25 mouse cellular contexts compared by ENCODE assay signal in the genomic region with DNA sequence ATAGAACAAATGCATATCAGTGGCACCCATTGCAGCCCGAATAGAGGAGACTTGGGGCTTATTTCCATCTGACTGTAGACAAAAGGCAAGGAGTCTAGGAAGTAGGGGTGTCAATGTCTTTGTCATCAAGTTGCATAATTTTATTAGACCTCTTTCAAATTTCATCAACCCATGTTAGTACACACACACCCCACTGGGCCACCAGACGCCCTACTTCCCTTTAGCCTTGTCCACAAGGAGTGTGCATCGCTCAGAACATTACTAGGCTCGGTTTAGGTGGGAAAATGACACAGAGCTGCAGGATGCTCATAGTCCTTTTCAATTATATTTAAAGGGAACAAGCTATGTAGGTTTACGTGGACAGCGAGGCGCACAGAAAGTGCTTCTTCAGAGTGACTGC. TPM values are rescaled to one million over a fixed set of nuclear protein-coding genes. Genes with fewer than 3 reads are reported as not detected.
DNase-seq lines count a peak whose midpoint lies in the region; ATAC-seq lines count a peak whose summit lies in the region.
"Had no signal": no experiment of that assay in that cellular context is flagged by ENCODE, and none has a peak within 500 bp of the region (broad histone marks: within the 10 kb centered on the region; RNA-seq: fewer than 3 reads in every experiment).

No protein-coding gene starts in this region.

- H3K27me3 ChIP-seq in heart, embryonic 10.5 days (ENCODE audit: insufficient read depth, poor library complexity, severe bottlenecking): peaks cover 98% of the 10 kb centered on the region
- peaks cover 97% of the 10 kb centered on the region for H3K27me3 ChIP-seq in midbrain, embryonic 13.5 days
- H3K27me3 ChIP-seq in midbrain, embryonic 16.5 days (ENCODE audit: control insufficient read depth, insufficient read depth, low read depth, low read length): peaks cover 72% of the 10 kb centered on the region
- H3K27me3 ChIP-seq in embryonic facial prominence, embryonic 10.5 days (replicated peaks; ENCODE audit: low read depth, poor library complexity, severe bottlenecking): peaks cover 100% of the 10 kb centered on the region
- H3K27me3 ChIP-seq in intestine, embryonic 15.5 days (replicated peaks): peaks cover 89% of the 10 kb centered on the region

- H3K27ac ChIP-seq in heart, embryonic 10.5 days: no peak overlapping the region
- no peak overlapping the region for H3K27ac ChIP-seq in midbrain, embryonic 13.5 days
- no peak overlapping the region for H3K27ac ChIP-seq in midbrain, embryonic 16.5 days (ENCODE audit: low read length)
- no peak overlapping the region for H3K27ac ChIP-seq in embryonic facial prominence, embryonic 10.5 days (replicated peaks)
- H3K27ac ChIP-seq in intestine, embryonic 15.5 days: no peak overlapping the region
- H3K27ac ChIP-seq: embryonic facial prominence, embryonic 13.5 days; forebrain, embryonic 15.5 days; heart, embryonic 15.5 days; hindbrain, embryonic 10.5 days; hindbrain, embryonic 14.5 days had no signal

- H3K4me1 ChIP-seq in heart, embryonic 10.5 days: no peaks in the 10 kb centered on the region
- H3K4me1 ChIP-seq in midbrain, embryonic 13.5 days (replicated peaks): 0 out of 2 replicates have a peak, but pooled peaks cover 3% of the 10 kb centered on the region
- H3K4me1 ChIP-seq in midbrain, embryonic 16.5 days (ENCODE audit: control insufficient read depth, insufficient read depth, low read length): no peaks in the 10 kb centered on the region
- no peaks in the 10 kb centered on the region for H3K4me1 ChIP-seq in embryonic facial prominence, embryonic 10.5 days
- H3K4me1 ChIP-seq in intestine, embryonic 15.5 days (replicated peaks): no peaks in the 10 kb centered on the region
- H3K4me1 ChIP-seq: embryonic facial prominence, embryonic 13.5 days; forebrain, embryonic 15.5 days; heart, embryonic 12.5 days; heart, embryonic 15.5 days had no signal

- ATAC-seq in midbrain, embryonic 13.5 days: 0 out of 2 replicates have a peak, but pooled peaks have one; percentile 9
- ATAC-seq in midbrain, embryonic 16.5 days: no peak
- no peak for ATAC-seq in intestine, embryonic 15.5 days
- ATAC-seq: activated CD4-positive, CD25-positive, alpha-beta regulatory T cell, adult 4 months; forebrain, embryonic 15.5 days had no signal

- DNase-seq in cerebellum, postnatal 14 days: peak; percentile 29 to 41
- no peak for DNase-seq in cerebellum, adult 8-10 months
- peak; percentile 16 for DNase-seq in heart, adult 11 months
- no peak for DNase-seq in heart, embryonic 10.5 days (ENCODE audit: low spot score)
- peak; percentile 15 for DNase-seq in embryonic facial prominence, embryonic 10.5 days (ENCODE audit: low spot score)
- DNase-seq: adrenal gland, adult 8-10 months; adrenal gland, postnatal 25 days; cerebellum, adult 11-12 months; cerebellum, adult 9-10 months; gastrocnemius, postnatal 10 days; gastrocnemius, postnatal 36 days; heart, postnatal 10 days; heart, postnatal 36 days had no signal

- no peaks in the 10 kb centered on the region for H3K9me3 ChIP-seq in heart, embryonic 10.5 days
- no peaks in the 10 kb centered on the region for H3K9me3 ChIP-seq in midbrain, embryonic 13.5 days
- no peaks in the 10 kb centered on the region for H3K9me3 ChIP-seq in midbrain, embryonic 16.5 days (replicated peaks; ENCODE audit: control insufficient read depth, low read length, poor library complexity, severe bottlenecking)
- H3K9me3 ChIP-seq in embryonic facial prominence, embryonic 10.5 days: no peaks in the 10 kb centered on the region
- H3K9me3 ChIP-seq in intestine, embryonic 15.5 days: no peaks in the 10 kb centered on the region
- H3K9me3 ChIP-seq: embryonic facial prominence, embryonic 13.5 days; forebrain, embryonic 15.5 days; heart, embryonic 12.5 days; heart, embryonic 15.5 days; hindbrain, embryonic 10.5 days had no signal

- no peak overlapping the region for H3K4me3 ChIP-seq in heart, embryonic 10.5 days
- H3K4me3 ChIP-seq in midbrain, embryonic 13.5 days (replicated peaks): no peak overlapping the region
- H3K4me3 ChIP-seq in midbrain, embryonic 16.5 days (ENCODE audit: low read depth, low read length): no peak overlapping the region
- H3K4me3 ChIP-seq in embryonic facial prominence, embryonic 10.5 days: no peak overlapping the region
- no peak overlapping the region for H3K4me3 ChIP-seq in intestine, embryonic 15.5 days (replicated peaks)
- H3K4me3 ChIP-seq: embryonic facial prominence, embryonic 13.5 days; erythroblast, embryonic 14.5 days; forebrain, embryonic 15.5 days; heart, embryonic 12.5 days; heart, embryonic 15.5 days; hindbrain, embryonic 10.5 days had no signal

- no peak overlapping the region for H3K4me2 ChIP-seq in midbrain, embryonic 13.5 days (replicated peaks)
- no peak overlapping the region for H3K4me2 ChIP-seq in midbrain, embryonic 16.5 days (ENCODE audit: low read length)
- H3K4me2 ChIP-seq in intestine, embryonic 15.5 days (replicated peaks): no peak overlapping the region
- H3K4me2 ChIP-seq: embryonic facial prominence, embryonic 13.5 days; forebrain, embryonic 15.5 days; heart, embryonic 12.5 days; heart, embryonic 15.5 days; hindbrain, embryonic 14.5 days had no signal

- no peaks in the 10 kb centered on the region for H3K36me3 ChIP-seq in heart, embryonic 10.5 days
- no peaks in the 10 kb centered on the region for H3K36me3 ChIP-seq in midbrain, embryonic 13.5 days
- no peaks in the 10 kb centered on the region for H3K36me3 ChIP-seq in midbrain, embryonic 16.5 days (ENCODE audit: control insufficient read depth, insufficient read depth, low read length)
- H3K36me3 ChIP-seq in embryonic facial prominence, embryonic 10.5 days (replicated peaks): no peaks in the 10 kb centered on the region
- no peaks in the 10 kb centered on the region for H3K36me3 ChIP-seq in intestine, embryonic 15.5 days
- H3K36me3 ChIP-seq: embryonic facial prominence, embryonic 13.5 days; forebrain, embryonic 15.5 days; heart, embryonic 12.5 days; heart, embryonic 15.5 days; hindbrain, embryonic 10.5 days had no signal

- 19% methylated on average over 7 of the region's 7 CpGs for WGBS in heart, embryonic 10.5 days
- WGBS in midbrain, embryonic 13.5 days: 18% methylated on average over 7 of the region's 7 CpGs
- WGBS in midbrain, embryonic 16.5 days: 23% methylated on average over 7 of the region's 7 CpGs
- WGBS in embryonic facial prominence, embryonic 10.5 days: 10% methylated on average over 7 of the region's 7 CpGs
- 20% methylated on average over 7 of the region's 7 CpGs for WGBS in intestine, embryonic 15.5 days

- H3K9ac ChIP-seq in midbrain, embryonic 13.5 days (replicated peaks): no peak overlapping the region
- H3K9ac ChIP-seq in midbrain, embryonic 16.5 days (ENCODE audit: low read depth, low read length): no peak overlapping the region
- no peak overlapping the region for H3K9ac ChIP-seq in intestine, embryonic 15.5 days
- H3K9ac ChIP-seq: embryonic facial prominence, embryonic 13.5 days; forebrain, embryonic 15.5 days; heart, embryonic 12.5 days; heart, embryonic 15.5 days; hindbrain, embryonic 14.5 days had no signal

RNA-seq across cellular contexts. Expression of a gene that starts 34.4 kb away (rescaled TPM):
- not detected in 2 replicates for polyA plus RNA-seq in heart, embryonic 10.5 days (2016; fragmentation: Nextera tagmentation; extraction: Ambion mirVana)
- 14.8 and 16.4 TPM in 2 replicates for polyA plus RNA-seq in midbrain, embryonic 13.5 days (2015; fragmentation: Nextera tagmentation; extraction: Ambion mirVana)
- 9.1 and 20.6 TPM in 2 replicates for polyA plus RNA-seq in midbrain, embryonic 16.5 days (2015; fragmentation: Nextera tagmentation; extraction: Ambion mirVana)
- 1.5 and 1.7 TPM in 2 replicates for polyA plus RNA-seq in embryonic facial prominence, embryonic 10.5 days (2016; fragmentation: Nextera tagmentation; extraction: Ambion mirVana)
- polyA plus RNA-seq in intestine, embryonic 15.5 days (2015; fragmentation: Nextera tagmentation; extraction: Ambion mirVana): 0.09 TPM in 1 of 2 replicates, not detected in the other
- polyA plus RNA-seq: activated CD4-positive, CD25-positive, alpha-beta regulatory T cell, adult 4 months; erythroblast, embryonic 14.5 days; intestine, embryonic 14.5 days had no signal

RNA-seq across cellular contexts. Expression of a gene that starts 37.8 kb away (rescaled TPM):
- 0.13 TPM in 1 of 2 replicates, not detected in the other for polyA plus RNA-seq in heart, embryonic 10.5 days (2016; fragmentation: Nextera tagmentation; extraction: Ambion mirVana)
- polyA plus RNA-seq in midbrain, embryonic 13.5 days (2015; fragmentation: Nextera tagmentation; extraction: Ambion mirVana): 53.2 and 56.6 TPM in 2 replicates
- 55.8 and 154 TPM in 2 replicates for polyA plus RNA-seq in midbrain, embryonic 16.5 days (2015; fragmentation: Nextera tagmentation; extraction: Ambion mirVana)
- 4.0 and 5.5 TPM in 2 replicates for polyA plus RNA-seq in embryonic facial prominence, embryonic 10.5 days (2016; fragmentation: Nextera tagmentation; extraction: Ambion mirVana)
- polyA plus RNA-seq in intestine, embryonic 15.5 days (2015; fragmentation: Nextera tagmentation; extraction: Ambion mirVana): 0.16 TPM in 1 of 2 replicates, not detected in the other
- polyA plus RNA-seq: activated CD4-positive, CD25-positive, alpha-beta regulatory T cell, adult 4 months; heart, embryonic 15.5 days; intestine, embryonic 14.5 days had no signal

Comparison
In these comparisons a context has a peak if more than half of its experiments do, and no peak if none do; other contexts are left out.
1. DNase-seq: peak in cerebellum, postnatal 14 days (2 of 2), heart, adult 11 months (single experiment) and embryonic facial prominence, embryonic 10.5 days (single experiment); none in cerebellum, adult 8-10 months (single experiment) and heart, embryonic 10.5 days (single experiment).